Mouse (Mus musculus): Measurements from ENCODE around the gene Surf1. TPM values are rescaled to one million over a fixed set of nuclear protein-coding genes. Genes with fewer than 3 reads are reported as not detected.

Gene Surf1
- polyA plus RNA-seq, 1 experiment = 103 TPM

DNA sequence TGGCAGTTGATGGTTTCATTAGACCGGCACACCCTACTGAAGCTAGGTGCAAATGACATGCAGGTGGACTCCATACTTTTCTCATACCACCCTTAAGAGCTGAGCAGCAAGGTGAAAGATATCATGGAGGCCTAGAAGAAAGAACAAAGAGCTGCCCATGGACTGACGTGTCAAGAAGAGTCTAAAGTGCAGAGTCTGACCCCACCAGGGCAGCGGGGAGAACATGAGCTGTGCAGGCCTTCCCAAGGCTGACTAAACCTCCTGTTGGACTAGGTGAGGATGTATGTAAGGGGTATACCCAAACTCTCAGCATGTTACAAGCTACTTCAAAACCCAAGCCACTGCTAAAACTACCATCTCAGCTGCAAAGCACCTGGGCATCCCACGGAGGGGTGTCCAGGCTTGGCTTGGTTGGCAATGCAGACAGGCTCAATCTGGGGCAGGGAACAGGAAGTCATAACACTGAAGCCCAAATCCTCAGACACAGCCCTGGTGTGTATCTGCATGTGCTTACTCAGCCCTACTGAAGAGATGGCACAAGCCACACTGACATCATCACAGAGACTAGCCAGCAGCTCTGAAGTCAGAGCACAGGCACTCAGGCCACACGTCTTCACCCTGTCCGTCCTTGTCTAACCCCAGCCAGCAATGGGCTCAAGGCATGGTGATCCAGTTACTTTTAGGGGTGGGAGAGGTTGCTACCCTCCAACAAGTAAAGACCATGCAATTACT, 11.6 kb upstream of the Surf1 start:
- no peak for DNase-seq (ENCODE audit: low spot score)

- DNase-seq (ENCODE audit: low spot score) = no peak
Observed at GRCm38 (mm10) chr2:26921784-26922183, 5.5 kb upstream of the Surf1 start.

GRCm38 (mm10) chr2:26920190-26920855, 4.0 kb upstream of the Surf1 start:
- DNase-seq (ENCODE audit: low spot score) = no peak

- no peak for DNase-seq (ENCODE audit: low spot score)
Observed at GRCm38 (mm10) chr2:26919684-26920083, 3.4 kb upstream of the Surf1 start.

DNA sequence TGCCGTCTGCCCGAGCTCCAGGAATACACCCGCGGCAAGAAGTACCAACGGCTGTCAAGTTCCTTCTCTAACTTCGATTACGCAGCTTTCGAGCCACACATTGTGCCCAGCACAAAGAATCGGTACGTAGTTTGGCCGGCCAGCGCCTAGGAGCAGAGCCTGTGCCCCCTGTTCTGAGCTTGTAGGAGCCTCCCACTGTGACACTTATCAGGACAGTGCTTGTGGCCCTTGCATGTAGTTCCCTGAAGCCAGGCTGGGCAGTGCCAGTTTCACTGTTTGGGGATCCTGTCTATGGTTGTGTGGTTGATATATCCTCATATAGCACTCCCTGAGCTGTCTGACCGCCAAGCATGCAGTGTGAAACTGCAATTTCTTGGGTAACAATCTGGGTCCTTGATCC, 408 bp upstream of the Surf1 start:
- no peak for DNase-seq (ENCODE audit: low spot score)

DNA sequence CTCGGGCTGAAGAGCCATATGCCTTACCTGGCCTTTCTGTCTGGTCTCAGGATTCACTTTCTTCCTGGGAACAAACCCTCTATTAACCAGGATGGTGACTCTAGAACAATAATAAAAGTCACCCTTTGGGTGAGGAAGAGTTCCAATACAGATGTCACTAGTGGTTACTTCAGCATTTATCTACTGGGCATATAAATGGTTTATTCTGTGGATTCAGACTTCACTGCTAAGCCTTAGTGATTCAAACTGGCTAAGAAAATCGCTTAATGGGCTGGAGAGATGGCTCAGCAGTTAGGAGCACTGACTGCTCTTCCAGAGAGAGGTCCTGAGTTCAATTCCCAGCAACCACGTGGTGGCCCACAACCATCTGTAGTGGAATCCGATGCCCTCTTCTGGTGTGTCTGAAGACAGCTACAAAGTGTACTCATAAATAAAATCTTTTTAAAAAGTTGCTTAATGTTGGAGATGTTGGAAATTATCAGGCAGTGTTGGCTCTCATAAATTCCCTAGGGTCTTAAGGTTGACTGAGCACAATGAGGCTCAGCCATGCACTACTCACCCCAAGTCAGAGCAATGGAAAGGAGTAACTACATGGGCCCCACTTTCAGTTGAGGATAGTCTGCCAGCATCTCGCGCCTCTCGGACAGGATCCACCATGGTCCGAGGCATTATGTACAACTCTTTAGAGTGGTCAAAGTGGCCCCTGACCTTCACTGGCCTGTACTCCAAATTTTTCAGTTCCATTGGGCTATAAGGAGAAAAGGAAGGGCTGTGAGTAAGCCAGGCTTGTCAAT, 2.0 kb downstream of the Surf1 start:
- DNase-seq (ENCODE audit: low spot score) = no peak

DNA sequence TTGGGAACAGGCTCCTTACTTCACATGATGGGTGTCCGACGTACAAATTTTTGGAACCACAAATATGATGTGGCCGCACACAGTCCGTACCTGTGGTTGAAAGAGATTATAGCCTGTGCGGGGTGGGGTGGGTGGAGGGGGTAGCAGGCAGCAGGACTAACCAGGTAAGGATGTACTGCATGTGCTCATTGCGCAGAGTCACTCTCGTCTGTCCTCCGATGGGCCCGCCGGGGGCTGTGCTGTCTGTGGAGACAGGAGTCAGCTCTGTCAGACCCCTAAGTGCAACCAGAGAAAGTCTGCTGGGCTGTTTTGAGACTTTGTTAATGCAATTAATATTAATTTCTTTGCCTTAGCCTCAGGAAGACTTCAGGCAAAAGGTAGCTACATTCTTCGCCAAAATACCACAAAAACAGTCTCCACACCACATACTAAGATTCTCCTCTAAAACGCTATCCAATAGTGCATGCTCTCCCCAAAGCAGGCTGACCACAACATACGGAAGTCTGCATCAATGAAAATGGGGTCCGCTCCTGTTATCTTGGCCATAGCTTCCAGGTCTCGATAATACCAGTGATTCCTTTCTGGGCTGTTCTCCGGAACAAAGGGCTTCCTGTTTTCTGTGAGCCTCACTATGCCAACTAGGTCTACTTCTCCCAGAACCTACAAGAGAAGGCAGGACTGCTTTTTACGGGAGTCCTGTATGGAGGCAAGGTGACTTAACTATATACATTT, 2.7 kb downstream of the Surf1 start:
- DNase-seq (ENCODE audit: low spot score) = no peak

- DNase-seq (ENCODE audit: low spot score) = no peak
Observed at GRCm38 (mm10) chr2:26912253-26912770, 4.0 kb downstream of the Surf1 start.

DNA sequence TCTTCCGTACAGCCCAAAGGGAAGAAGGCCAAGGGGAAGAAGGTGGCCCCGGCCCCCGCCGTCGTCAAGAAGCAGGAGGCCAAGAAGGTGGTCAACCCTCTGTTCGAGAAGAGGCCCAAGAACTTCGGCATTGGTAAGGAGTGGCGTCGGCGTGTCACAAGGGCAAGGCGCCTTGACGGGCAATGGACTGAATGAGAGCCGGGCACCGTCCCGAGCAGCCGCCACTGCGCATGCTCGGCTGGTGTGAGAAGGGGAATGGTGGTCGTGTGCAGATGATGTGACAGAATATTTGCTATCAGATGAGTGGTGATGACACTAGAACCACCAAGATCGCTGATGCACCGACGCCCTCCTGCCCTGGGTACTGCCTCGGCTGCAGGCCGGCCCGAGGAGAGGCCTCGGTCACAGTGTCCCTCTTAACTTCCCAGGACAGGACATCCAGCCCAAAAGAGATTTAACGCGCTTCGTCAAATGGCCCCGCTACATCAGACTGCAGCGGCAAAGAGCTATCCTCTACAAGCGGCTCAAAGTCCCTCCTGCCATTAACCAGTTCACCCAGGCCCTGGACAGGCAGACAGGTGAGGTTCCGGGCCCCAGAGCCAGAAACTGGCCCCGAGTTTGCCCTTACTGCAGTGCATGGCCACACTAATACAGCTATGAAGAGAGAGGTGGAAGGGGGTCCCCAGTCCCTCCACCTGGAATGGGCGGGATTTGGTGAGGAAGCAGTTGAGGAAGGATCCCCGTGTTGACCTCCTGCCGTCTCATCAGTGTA, 5.2 kb downstream of the Surf1 start:
- DNase-seq (ENCODE audit: low spot score) = no peak

- peak; percentile 99 for DNase-seq (ENCODE audit: low spot score)
Observed at GRCm38 (mm10) chr2:26910124-26910993, 6.0 kb downstream of the Surf1 start, which contains the start of the genes Med22 and Rpl7a. Med22 (minus strand) TSS chr2:26910677. Rpl7a (plus strand) TSS chr2:26910764.

DNA sequence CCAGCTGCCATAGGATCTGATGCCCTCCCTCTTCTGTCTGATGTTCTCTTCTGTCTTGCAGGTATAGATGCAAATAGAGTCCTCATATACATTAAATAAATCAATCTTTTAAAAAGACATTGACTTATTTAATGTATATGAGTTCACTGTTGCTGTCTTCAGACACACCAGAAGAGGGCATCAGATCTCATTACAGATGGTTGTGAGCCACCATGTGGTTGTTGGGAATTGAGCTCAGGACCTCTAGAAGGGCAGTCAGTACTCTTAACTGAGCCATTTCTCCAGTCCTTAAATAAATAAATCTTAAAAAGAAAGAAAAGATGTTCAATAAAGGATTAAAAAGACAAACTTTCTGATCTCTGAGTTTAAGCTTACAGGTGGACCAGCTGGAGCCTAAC, 6.9 kb downstream of the Surf1 start:
- no peak for DNase-seq (ENCODE audit: low spot score)

- peak; percentile 18 for DNase-seq (ENCODE audit: low spot score)
Observed at GRCm38 (mm10) chr2:26908710-26909386, 7.5 kb downstream of the Surf1 start.

DNA sequence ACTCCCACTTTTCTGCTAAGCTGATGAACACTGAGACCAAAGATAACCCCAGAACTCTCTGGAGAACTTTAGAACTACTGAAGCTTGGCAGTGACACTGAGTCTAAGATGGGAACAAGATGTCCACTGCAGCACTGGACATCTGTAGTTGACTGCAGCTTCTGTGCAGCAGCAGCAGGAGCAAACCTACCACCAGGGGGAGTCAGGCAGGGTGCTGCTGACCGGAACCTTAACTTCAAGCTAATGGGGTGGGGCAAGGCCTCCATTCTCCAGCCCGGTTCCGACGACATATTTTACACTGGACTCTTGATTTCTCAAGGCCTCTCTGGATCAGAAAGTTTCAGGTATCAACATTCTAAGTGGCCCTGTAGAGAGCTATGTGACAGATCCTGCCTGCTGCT, 9.2 kb downstream of the Surf1 start:
- DNase-seq (ENCODE audit: low spot score) = peak; percentile 21

DNA sequence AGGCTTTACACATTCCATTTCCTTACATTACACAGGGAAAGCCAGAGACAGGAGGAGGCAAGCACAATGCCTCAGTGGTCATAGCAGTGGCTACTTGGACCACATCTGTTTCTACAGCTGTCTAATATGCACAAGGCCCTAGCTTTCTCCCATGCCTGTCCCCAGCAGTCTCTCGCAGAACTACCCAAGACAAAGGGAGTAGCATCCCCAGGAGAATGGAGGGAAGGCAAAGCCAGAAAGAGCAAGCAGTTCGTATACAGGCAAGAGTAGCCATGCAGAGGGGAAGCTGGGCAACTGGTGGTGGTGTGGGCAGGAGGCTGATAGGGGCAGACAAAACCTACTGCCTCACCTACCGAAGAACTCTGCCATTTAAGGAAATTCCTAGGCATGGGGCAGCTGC, 9.9 kb downstream of the Surf1 start:
- DNase-seq (ENCODE audit: low spot score) = no peak

- no peak for DNase-seq (ENCODE audit: low spot score)
Observed at GRCm38 (mm10) chr2:26905936-26906335, 10.4 kb downstream of the Surf1 start.

DNA sequence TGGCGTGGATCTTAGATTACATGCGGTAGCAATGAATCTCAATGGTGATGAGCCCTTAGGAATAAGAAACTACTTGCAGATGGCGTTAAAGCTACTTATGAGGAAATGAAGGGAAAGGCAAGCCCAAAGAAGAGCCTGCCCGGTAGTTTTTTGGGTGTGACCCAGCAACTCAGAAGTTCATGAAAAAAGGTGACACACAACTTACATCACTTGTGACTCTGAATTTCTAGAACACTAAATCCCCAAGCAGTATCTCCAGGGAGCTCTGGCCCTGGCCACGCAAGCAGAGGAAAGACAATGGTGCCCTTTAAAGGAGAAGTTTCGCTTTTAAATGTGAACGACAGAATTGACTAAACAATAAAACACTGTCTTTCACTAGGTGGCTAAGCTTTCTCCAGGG, 13.0 kb downstream of the Surf1 start:
- no peak for DNase-seq (ENCODE audit: low spot score)

- DNase-seq (ENCODE audit: low spot score) = peak; percentile 86
Observed at GRCm38 (mm10) chr2:26902467-26903220, 13.7 kb downstream of the Surf1 start, which contains the start of gene Surf6. Surf6 (minus strand) TSS chr2:26902879.

GRCm38 (mm10) chr2:26901834-26902400, 14.4 kb downstream of the Surf1 start:
- no peak for DNase-seq (ENCODE audit: low spot score)
